Mouse (Mus musculus) lung, embryonic 16.5 days (tissue): ENCODE measurements around the gene Magi1. TPM values are rescaled to one million over a fixed set of nuclear protein-coding genes. Genes with fewer than 3 reads are reported as not detected.
A peak's percentile ranks its signal among the peaks of the same experiment; 100 is the strongest.

Experiments
- ATAC-seq: fragments of 200-750 bp; cut with Nextera tagmentation; 2 replicates; pipeline ENCODE4 v1.8.0; 2017; ENCODE audit warnings: low read depth, mild to moderate bottlenecking, moderate library complexity
- H3K27ac ChIP-seq: fragments of 300-500 bp; sonication (generic); 2 replicates; pipeline ENCODE4 v1.5.1; 2014; ENCODE audit warnings: mild to moderate bottlenecking, control low read depth, low read length
- H3K27me3 ChIP-seq: fragments of 300-500 bp; sonication (generic); 2 replicates; pipeline ENCODE4 v1.6.1; 2014; ENCODE audit warnings: low read depth, low read length, mixed read lengths; ENCODE audit not compliant: control insufficient read depth, insufficient read depth
- H3K36me3 ChIP-seq: fragments of 300-500 bp; sonication (generic); 2 replicates; pipeline ENCODE4 v1.6.1; 2014; ENCODE audit warnings: low read length; ENCODE audit not compliant: control insufficient read depth, insufficient read depth
- H3K4me1 ChIP-seq: fragments of 300-500 bp; sonication (generic); replicated peaks from 2 replicates; pipeline ENCODE4 v1.6.1; 2014; ENCODE audit warnings: low read length, mixed read lengths; ENCODE audit not compliant: control insufficient read depth, insufficient read depth
- H3K4me2 ChIP-seq: fragments of 300-500 bp; sonication (generic); 2 replicates; pipeline ENCODE4 v1.6.1; 2014; ENCODE audit warnings: low read depth, low read length, control low read depth
- H3K4me3 ChIP-seq: fragments of 300-500 bp; sonication (generic); 2 replicates; pipeline ENCODE4 v1.5.1; 2014; ENCODE audit warnings: mild to moderate bottlenecking, low read length, control low read depth
- H3K9ac ChIP-seq: fragments of 300-500 bp; sonication (generic); 2 replicates; pipeline ENCODE4 v1.6.1; 2014; ENCODE audit warnings: low read length, control low read depth
- H3K9me3 ChIP-seq: fragments of 300-500 bp; sonication (generic); 2 replicates; pipeline ENCODE4 v1.6.1; 2016; ENCODE audit warnings: low read length; ENCODE audit not compliant: control insufficient read depth
- WGBS: fragments of 180-500 bp; shearing (Covaris S2); extraction: QIAGEN DNeasy Blood & Tissue Kit; methylation state at CpG from one replicate; pipeline ENCODE4 v1.1.7; 2014; 5-methylcytosine and 5-hydroxymethylcytosine counted together
- polyA plus RNA-seq: library from polyadenylated mRNA; unstranded; fragments of >200 nt; fragmentation: Nextera tagmentation; extraction: Ambion mirVana; gene quantifications from 2 replicates; pipeline ENCODE4 v1.2.1, GENCODE M21; 2015

The Magi1 gene
- polyA plus RNA-seq, 1 experiment from 2014 or later: 9.4 TPM

- Histone ChIP-seq H3K4me3 (no peak overlapping the region), H3K4me1 (peaks cover 7% of the 10 kb centered on the region), H3K27ac (no peak overlapping the region), H3K9ac (no peak overlapping the region), H3K9me3 (no peaks in the 10 kb centered on the region), H3K27me3 (no peaks in the 10 kb centered on the region), H3K36me3 (no peaks in the 10 kb centered on the region), H3K4me2 (no peak overlapping the region)
- ATAC-seq: no peak
- WGBS: 69% methylated on average over 7 of the region's 7 CpGs
Observed at GRCm38 (mm10) chr6:94264183-94264941, 19.4 kb downstream of the Magi1 start.

GRCm38 (mm10) chr6:94260831-94261230, 22.9 kb downstream of the Magi1 start:
- no peak for ATAC-seq
- H3K4me2 ChIP-seq: no peak overlapping the region
- H3K27ac ChIP-seq: no peak overlapping the region
- no peaks in the 10 kb centered on the region for H3K9me3 ChIP-seq
- H3K4me1 ChIP-seq: peaks cover 18% of the 10 kb centered on the region
- no peaks in the 10 kb centered on the region for H3K27me3 ChIP-seq
- H3K36me3 ChIP-seq: no peaks in the 10 kb centered on the region
- H3K9ac ChIP-seq: no peak overlapping the region
- no peak overlapping the region for H3K4me3 ChIP-seq
- 85% methylated on average over 5 of the region's 5 CpGs for WGBS

DNA sequence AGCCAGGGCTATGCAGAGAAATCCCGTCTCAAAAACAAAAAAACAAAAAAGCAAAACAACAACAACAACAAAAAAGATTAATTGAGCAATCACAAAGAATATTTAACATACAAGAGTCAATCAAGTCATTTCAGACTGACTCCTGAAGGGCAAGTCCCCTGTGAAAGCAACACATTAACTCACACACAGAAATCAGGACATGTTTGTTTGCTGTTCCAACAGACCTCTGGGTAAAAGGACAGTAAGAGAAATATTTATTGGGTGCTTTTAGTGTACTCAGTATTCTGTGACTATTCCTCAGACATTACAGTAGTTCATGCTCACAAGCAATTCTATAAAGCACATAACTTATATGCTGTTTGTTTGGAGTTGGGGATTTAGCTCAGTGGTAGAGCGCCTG, 23.7 kb downstream of the Magi1 start:
- Histone ChIP-seq H3K4me1 (peaks cover 18% of the 10 kb centered on the region), H3K27me3 (no peaks in the 10 kb centered on the region), H3K4me3 (no peak overlapping the region), H3K36me3 (no peaks in the 10 kb centered on the region), H3K27ac (no peak overlapping the region), H3K4me2 (no peak overlapping the region), H3K9me3 (no peaks in the 10 kb centered on the region), H3K9ac (no peak overlapping the region)
- no peak for ATAC-seq
- 88% methylated on average over 2 of the region's 2 CpGs for WGBS

DNA sequence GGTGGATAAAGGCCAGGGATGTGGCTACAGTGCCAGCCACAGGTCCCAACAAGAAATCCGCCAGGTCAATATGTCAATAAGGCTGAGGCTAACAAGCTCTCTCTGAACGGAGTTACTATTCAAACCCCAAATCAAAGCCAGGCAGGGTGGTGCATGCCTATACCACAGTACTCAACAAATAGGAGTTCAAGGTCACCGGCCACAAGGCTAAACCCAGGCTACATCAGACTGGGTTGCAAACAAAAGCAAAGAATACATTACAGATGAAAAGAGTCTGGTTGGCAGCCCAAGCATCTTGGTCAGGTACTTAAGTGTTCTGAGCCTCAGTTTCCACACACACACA, 25.9 kb downstream of the Magi1 start:
- peaks cover 17% of the 10 kb centered on the region for H3K4me1 ChIP-seq
- no peaks in the 10 kb centered on the region for H3K27me3 ChIP-seq
- no peak overlapping the region for H3K4me2 ChIP-seq
- 77% methylated on average over 3 of the region's 3 CpGs for WGBS
- H3K36me3 ChIP-seq: no peaks in the 10 kb centered on the region
- no peak overlapping the region for H3K9ac ChIP-seq
- no peak overlapping the region for H3K4me3 ChIP-seq
- ATAC-seq: no peak
- no peaks in the 10 kb centered on the region for H3K9me3 ChIP-seq
- H3K27ac ChIP-seq: no peak overlapping the region

GRCm38 (mm10) chr6:94256982-94257830, 26.5 kb downstream of the Magi1 start:
- H3K27ac ChIP-seq: peak overlapping the region; percentile 54
- no peak overlapping the region for H3K4me3 ChIP-seq
- peaks cover 17% of the 10 kb centered on the region for H3K4me1 ChIP-seq
- no peak for ATAC-seq
- H3K4me2 ChIP-seq: no peak overlapping the region
- H3K9ac ChIP-seq: no peak overlapping the region
- H3K9me3 ChIP-seq: no peaks in the 10 kb centered on the region
- no peaks in the 10 kb centered on the region for H3K27me3 ChIP-seq
- no peaks in the 10 kb centered on the region for H3K36me3 ChIP-seq
- WGBS: 47% methylated on average over 12 of the region's 12 CpGs

DNA sequence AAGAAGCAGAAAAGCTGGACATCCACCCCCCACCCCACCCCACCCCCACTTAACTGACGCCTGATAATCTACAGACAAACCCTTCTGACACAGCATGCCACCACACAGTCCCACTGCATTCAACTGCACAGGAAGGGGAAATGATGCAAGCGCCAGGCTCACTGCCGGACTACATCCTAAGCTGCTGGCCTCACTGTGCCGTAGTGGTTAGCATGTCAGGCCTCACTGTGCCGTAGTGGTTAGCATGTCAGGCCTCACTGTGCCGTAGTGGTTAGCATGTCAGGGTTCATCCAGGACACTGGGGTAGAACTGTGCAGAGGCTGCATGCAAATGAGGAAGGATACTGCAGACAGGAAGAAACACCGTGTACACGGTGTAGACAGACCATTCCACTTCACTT, 29.8 kb downstream of the Magi1 start:
- Histone ChIP-seq H3K9ac (no peak overlapping the region), H3K4me1 (peaks cover 37% of the 10 kb centered on the region), H3K4me2 (no peak overlapping the region), H3K27ac (no peak overlapping the region), H3K36me3 (no peaks in the 10 kb centered on the region), H3K4me3 (no peak overlapping the region), H3K9me3 (no peaks in the 10 kb centered on the region), H3K27me3 (no peaks in the 10 kb centered on the region)
- peak; percentile 72 for ATAC-seq
- 49% methylated on average over 8 of the region's 8 CpGs for WGBS

DNA sequence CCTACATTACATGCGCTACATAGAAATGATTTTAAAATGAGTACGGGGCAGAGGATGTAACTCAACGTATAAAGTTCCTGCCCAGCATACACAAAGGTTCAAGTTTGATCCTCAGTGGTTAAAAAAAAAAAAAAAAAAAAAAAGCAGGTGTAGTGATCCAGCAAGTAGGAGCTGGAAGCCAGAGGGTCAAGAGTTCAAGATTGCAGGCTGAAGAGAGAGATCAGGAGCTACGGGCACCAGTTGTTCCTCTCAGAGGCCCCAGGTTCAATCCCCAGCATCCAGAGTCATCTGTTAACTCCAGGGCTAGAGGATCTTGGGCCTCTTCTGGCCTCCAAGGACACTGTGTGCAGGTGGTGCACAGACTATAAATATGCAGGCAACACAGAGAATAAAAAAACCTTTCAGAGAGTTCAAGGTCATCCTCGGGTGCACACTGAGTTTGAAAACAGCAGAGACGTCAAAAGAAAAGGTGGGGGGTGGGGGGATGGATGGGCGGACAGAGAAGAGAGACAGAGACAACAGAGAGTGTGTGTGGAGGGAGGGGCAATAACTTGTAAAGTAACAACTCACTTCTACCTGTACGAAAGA, 32.3 kb downstream of the Magi1 start:
- Histone ChIP-seq H3K4me1 (peaks cover 27% of the 10 kb centered on the region), H3K9me3 (no peaks in the 10 kb centered on the region), H3K9ac (no peak overlapping the region), H3K4me3 (no peak overlapping the region), H3K27me3 (no peaks in the 10 kb centered on the region), H3K36me3 (no peaks in the 10 kb centered on the region), H3K27ac (no peak overlapping the region), H3K4me2 (no peak overlapping the region)
- ATAC-seq: no peak
- 55% methylated on average over 8 of the region's 8 CpGs for WGBS

DNA sequence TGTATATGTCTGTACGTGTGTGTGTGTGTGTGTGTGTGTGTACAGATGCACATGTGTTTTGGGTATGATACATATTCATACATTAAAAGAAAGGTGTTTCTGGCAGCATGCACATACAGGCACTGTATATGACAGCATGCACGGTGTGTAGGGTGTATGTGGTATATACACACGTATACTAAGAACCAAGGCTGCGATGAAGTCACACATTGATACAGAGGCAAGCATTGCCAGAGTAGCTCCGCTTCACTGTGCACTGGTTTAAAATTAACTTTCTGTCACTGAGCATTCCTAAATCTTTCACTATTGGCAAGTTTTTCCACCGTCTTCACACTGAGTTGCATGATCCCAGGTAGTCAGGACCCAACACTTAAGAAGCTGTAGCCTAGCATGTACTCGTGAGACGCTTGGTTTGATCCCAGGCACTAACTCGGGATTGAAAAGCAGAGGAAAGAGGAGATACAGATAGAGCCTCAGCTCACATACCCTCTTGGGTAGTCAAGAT, 34.4 kb downstream of the Magi1 start:
- H3K4me1 ChIP-seq: peaks cover 25% of the 10 kb centered on the region
- H3K9ac ChIP-seq: no peak overlapping the region
- peak overlapping the region; percentile 7; the same call in 1 of the 2 replicates for H3K27ac ChIP-seq
- no peaks in the 10 kb centered on the region for H3K9me3 ChIP-seq
- H3K4me2 ChIP-seq: no peak overlapping the region
- 68% methylated on average over 9 of the region's 9 CpGs for WGBS
- ATAC-seq: no peak
- H3K36me3 ChIP-seq: no peaks in the 10 kb centered on the region
- no peak overlapping the region for H3K4me3 ChIP-seq
- H3K27me3 ChIP-seq: no peaks in the 10 kb centered on the region

DNA sequence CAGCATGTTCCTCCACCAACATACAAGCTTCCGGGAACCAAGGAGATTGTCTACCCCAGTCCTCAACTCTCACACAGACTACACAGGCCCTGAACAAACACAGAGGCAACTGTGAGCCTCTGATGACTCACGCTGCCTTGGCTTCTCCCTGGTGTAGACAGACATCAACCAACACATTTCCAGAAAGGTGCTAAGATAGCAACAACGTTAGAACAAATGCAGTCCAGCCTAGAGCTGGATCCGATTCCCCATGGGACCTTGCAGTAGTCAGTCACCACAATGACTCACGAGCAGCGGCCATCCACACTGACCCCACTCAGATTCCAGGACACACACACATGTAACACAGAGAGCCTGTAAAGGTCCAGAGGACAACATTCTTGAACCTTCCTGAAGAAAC, 42.5 kb downstream of the Magi1 start:
- Histone ChIP-seq H3K4me1 (peaks cover 18% of the 10 kb centered on the region), H3K27ac (no peak overlapping the region)

More for the DNA sequence above, 42.5 kb downstream of the Magi1 start:
- peak; percentile 64; the same call in 1 of the 2 replicates for ATAC-seq
- WGBS: 41% methylated on average over 6 of the region's 6 CpGs
- Histone ChIP-seq H3K9me3 (no peaks in the 10 kb centered on the region), H3K4me3 (no peak overlapping the region), H3K4me2 (no peak overlapping the region), H3K9ac (no peak overlapping the region), H3K27me3 (no peaks in the 10 kb centered on the region), H3K36me3 (no peaks in the 10 kb centered on the region)
